Mouse (Mus musculus) limb, embryonic 13.5 days (tissue): Measurements from ENCODE around the gene Wasl. TPM values are rescaled to one million over a fixed set of nuclear protein-coding genes. Genes with fewer than 3 reads are reported as not detected.

Source experiments
- ATAC-seq: fragments of 200-750 bp; cut with Nextera tagmentation; 2 replicates; pipeline ENCODE4 v1.8.0; 2017; ENCODE audit warnings: low read depth, moderate number of reproducible peaks, moderate TSS enrichment; ENCODE audit not compliant: low FRiP score
- H3K27ac ChIP-seq: fragments of 300-500 bp; sonication (generic); 2 replicates; pipeline ENCODE4 v1.5.1; 2015; ENCODE audit warnings: inconsistent platforms, mild to moderate bottlenecking, moderate library complexity
- H3K27me3 ChIP-seq: fragments of 300-500 bp; sonication (generic); 2 replicates; pipeline ENCODE4 v1.6.1; 2015; ENCODE audit warnings: mild to moderate bottlenecking, inconsistent platforms
- H3K36me3 ChIP-seq: fragments of 300-500 bp; sonication (generic); 2 replicates; pipeline ENCODE4 v1.6.1; 2015; ENCODE audit warnings: inconsistent platforms, mild to moderate bottlenecking, moderate library complexity
- H3K4me1 ChIP-seq: fragments of 300-500 bp; sonication (generic); 2 replicates; pipeline ENCODE4 v1.6.1; 2015; ENCODE audit warnings: inconsistent platforms
- H3K4me2 ChIP-seq: fragments of 300-500 bp; sonication (generic); replicated peaks from 2 replicates; pipeline ENCODE4 v1.6.1; 2015; ENCODE audit warnings: inconsistent platforms, mild to moderate bottlenecking, moderate library complexity
- H3K4me3 ChIP-seq: fragments of 300-500 bp; sonication (generic); 2 replicates; pipeline ENCODE4 v1.5.1; 2015; ENCODE audit warnings: moderate library complexity, mild to moderate bottlenecking, inconsistent platforms
- H3K9ac ChIP-seq: fragments of 300-500 bp; sonication (generic); 2 replicates; pipeline ENCODE4 v1.6.1; 2015; ENCODE audit warnings: mild to moderate bottlenecking, inconsistent platforms
- H3K9me3 ChIP-seq: fragments of 300-500 bp; sonication (generic); 2 replicates; pipeline ENCODE4 v1.6.1; 2016; ENCODE audit warnings: inconsistent platforms
- WGBS: fragments of 180-500 bp; shearing (Covaris S2); methylation state at CpG from one replicate; pipeline ENCODE4 v1.1.7; 2015; 5-methylcytosine and 5-hydroxymethylcytosine counted together
- polyA plus RNA-seq: library from polyadenylated mRNA; unstranded; fragments of >200 nt; fragmentation: Nextera tagmentation; extraction: Ambion mirVana; gene quantifications from 2 replicates; pipeline ENCODE4 v1.2.1, GENCODE M21; 2015

The Wasl gene
- polyA plus RNA-seq, result 71.1 and 78.2 TPM in 2 replicates

- Histone ChIP-seq H3K4me3 (peak within 1 kb of the TSS; percentile 93), H3K4me1 (peaks cover 9% of the 10 kb centered on the region), H3K36me3 (no peaks in the 10 kb centered on the region), H3K27me3 (no peaks in the 10 kb centered on the region), H3K27ac (peak within 1 kb of the TSS; percentile 98), H3K4me2 (peak within 1 kb of the TSS; percentile 93), H3K9me3 (no peaks in the 10 kb centered on the region), H3K9ac (peak within 1 kb of the TSS; percentile 97)
- WGBS, result under 1% methylated on average over 45 of the region's 63 CpGs
- ATAC-seq, result peak; percentile 99
Observed at GRCm38 (mm10) chr6:24664867-24665458, at the start of gene Wasl. Gene Wasl (minus strand): TSS chr6:24665009.

GRCm38 (mm10) chr6:24707499-24707898 lies 42.7 kb upstream of the Wasl start:
- Histone ChIP-seq H3K27ac (no peak overlapping the region), H3K36me3 (no peaks in the 10 kb centered on the region), H3K4me2 (no peak overlapping the region), H3K4me3 (no peak overlapping the region), H3K9ac (no peak overlapping the region), H3K9me3 (no peaks in the 10 kb centered on the region), H3K27me3 (no peaks in the 10 kb centered on the region), H3K4me1 (no peaks in the 10 kb centered on the region)
- WGBS, result 54% methylated on average over 2 of the region's 2 CpGs
- no peak for ATAC-seq

GRCm38 (mm10) chr6:24707090-24707489 lies 42.3 kb upstream of the Wasl start:
- no peak for ATAC-seq
- WGBS, result 87% methylated on average over 5 of the region's 5 CpGs
- no peaks in the 10 kb centered on the region for H3K4me1 ChIP-seq
- no peak overlapping the region for H3K27ac ChIP-seq
- no peaks in the 10 kb centered on the region for H3K36me3 ChIP-seq
- H3K4me3 ChIP-seq, result no peak overlapping the region
- H3K9ac ChIP-seq, result no peak overlapping the region
- no peaks in the 10 kb centered on the region for H3K9me3 ChIP-seq
- H3K4me2 ChIP-seq, result no peak overlapping the region
- H3K27me3 ChIP-seq, result no peaks in the 10 kb centered on the region

- H3K4me3 ChIP-seq, result no peak overlapping the region
- no peaks in the 10 kb centered on the region for H3K36me3 ChIP-seq
- no peaks in the 10 kb centered on the region for H3K27me3 ChIP-seq
- no peak for ATAC-seq
- no peaks in the 10 kb centered on the region for H3K4me1 ChIP-seq
- no peak overlapping the region for H3K9ac ChIP-seq
- H3K9me3 ChIP-seq, result no peaks in the 10 kb centered on the region
- H3K4me2 ChIP-seq, result no peak overlapping the region
- no peak overlapping the region for H3K27ac ChIP-seq
- WGBS, result 87% methylated on average over 5 of the region's 5 CpGs
Observed at GRCm38 (mm10) chr6:24697216-24697615, 32.4 kb upstream of the Wasl start.

- H3K9ac ChIP-seq, result no peak overlapping the region
- no peaks in the 10 kb centered on the region for H3K9me3 ChIP-seq
- no peak overlapping the region for H3K4me3 ChIP-seq
- 82% methylated on average over 4 of the region's 4 CpGs for WGBS
- H3K4me1 ChIP-seq, result no peaks in the 10 kb centered on the region
- no peaks in the 10 kb centered on the region for H3K27me3 ChIP-seq
- no peak overlapping the region for H3K27ac ChIP-seq
- no peaks in the 10 kb centered on the region for H3K36me3 ChIP-seq
- no peak overlapping the region for H3K4me2 ChIP-seq
- ATAC-seq, result no peak
Observed at GRCm38 (mm10) chr6:24696117-24696516, 31.3 kb upstream of the Wasl start.

GRCm38 (mm10) chr6:24694455-24695410 lies 29.9 kb upstream of the Wasl start:
- Histone ChIP-seq H3K36me3 (no peaks in the 10 kb centered on the region), H3K4me3 (no peak overlapping the region), H3K4me2 (no peak overlapping the region), H3K9me3 (no peaks in the 10 kb centered on the region), H3K9ac (no peak overlapping the region), H3K4me1 (no peaks in the 10 kb centered on the region), H3K27me3 (no peaks in the 10 kb centered on the region), H3K27ac (no peak overlapping the region)
- ATAC-seq, result no peak
- 80% methylated on average over 11 of the region's 11 CpGs for WGBS

- no peaks in the 10 kb centered on the region for H3K4me1 ChIP-seq
- H3K9me3 ChIP-seq, result no peaks in the 10 kb centered on the region
- no peak overlapping the region for H3K4me3 ChIP-seq
- WGBS, result 58% methylated on average over 1 of the region's 1 CpGs
- H3K27me3 ChIP-seq, result no peaks in the 10 kb centered on the region
- H3K36me3 ChIP-seq, result no peaks in the 10 kb centered on the region
- H3K27ac ChIP-seq, result no peak overlapping the region
- no peak overlapping the region for H3K9ac ChIP-seq
- H3K4me2 ChIP-seq, result no peak overlapping the region
- no peak for ATAC-seq
Observed at GRCm38 (mm10) chr6:24687871-24688270, 23.1 kb upstream of the Wasl start.

- H3K9ac ChIP-seq, result no peak overlapping the region
- ATAC-seq, result no peak
- 88% methylated on average over 3 of the region's 3 CpGs for WGBS
- H3K27ac ChIP-seq, result no peak overlapping the region
- no peak overlapping the region for H3K4me2 ChIP-seq
- H3K36me3 ChIP-seq, result no peaks in the 10 kb centered on the region
- H3K27me3 ChIP-seq, result no peaks in the 10 kb centered on the region
- H3K4me3 ChIP-seq, result no peak overlapping the region
- no peaks in the 10 kb centered on the region for H3K9me3 ChIP-seq
- H3K4me1 ChIP-seq, result no peaks in the 10 kb centered on the region
Observed at GRCm38 (mm10) chr6:24683113-24683512, 18.3 kb upstream of the Wasl start.

GRCm38 (mm10) chr6:24667829-24668228 lies 3.0 kb upstream of the Wasl start:
- no peaks in the 10 kb centered on the region for H3K9me3 ChIP-seq
- ATAC-seq, result no peak
- H3K36me3 ChIP-seq, result no peaks in the 10 kb centered on the region
- no peak overlapping the region for H3K4me2 ChIP-seq
- 75% methylated on average over 3 of the region's 3 CpGs for WGBS
- 0 out of 2 replicates have a peak, but pooled peaks cover 5% of the 10 kb centered on the region for H3K4me1 ChIP-seq
- no peaks in the 10 kb centered on the region for H3K27me3 ChIP-seq
- H3K9ac ChIP-seq, result no peak overlapping the region
- H3K4me3 ChIP-seq, result no peak overlapping the region
- H3K27ac ChIP-seq, result no peak overlapping the region

- no peak overlapping the region for H3K4me2 ChIP-seq
- no peaks in the 10 kb centered on the region for H3K27me3 ChIP-seq
- ATAC-seq, result no peak
- no peak overlapping the region for H3K4me3 ChIP-seq
- H3K9ac ChIP-seq, result no peak overlapping the region
- peaks cover 9% of the 10 kb centered on the region for H3K4me1 ChIP-seq
- H3K27ac ChIP-seq, result no peak overlapping the region
- H3K9me3 ChIP-seq, result no peaks in the 10 kb centered on the region
- no peaks in the 10 kb centered on the region for H3K36me3 ChIP-seq
- WGBS, result 89% methylated on average over 5 of the region's 5 CpGs
Observed at GRCm38 (mm10) chr6:24666248-24666647, 1.4 kb upstream of the Wasl start.

- peaks cover 9% of the 10 kb centered on the region for H3K4me1 ChIP-seq
- H3K4me3 ChIP-seq, result peak overlapping the region; percentile 93
- H3K27ac ChIP-seq, result peak overlapping the region; percentile 98
- peak overlapping the region; percentile 97 for H3K9ac ChIP-seq
- H3K9me3 ChIP-seq, result no peaks in the 10 kb centered on the region
- no peaks in the 10 kb centered on the region for H3K27me3 ChIP-seq
- peak; percentile 37 for ATAC-seq
- H3K36me3 ChIP-seq, result no peaks in the 10 kb centered on the region
- WGBS, result 0% methylated on average over 33 of the region's 58 CpGs
- H3K4me2 ChIP-seq, result peak overlapping the region; percentile 93
Observed at GRCm38 (mm10) chr6:24664133-24664866, 509 bp downstream of the Wasl start.
